Mouse (Mus musculus) adrenal gland, postnatal 25 days (tissue): ENCODE measurements around the gene Npr3. TPM values are rescaled to one million over a fixed set of nuclear protein-coding genes. Genes with fewer than 3 reads are reported as not detected.

Experiments
- total RNA-seq: library from RNA; stranded (reverse); gene quantifications from 2 replicates; pipeline ENCODE4 v1.2.3, GENCODE M21; 2021

Npr3 gene
- total RNA-seq, 1 experiment from 2014 or later, result 13.5 TPM

Other genes starting within 250 kb of the Npr3 start
- gene Sub1, start 89.7 kb upstream of the Npr3 start, total RNA-seq, result 206 and 209 TPM in 2 replicates
- gene Zfr, start 210.5 kb upstream of the Npr3 start, total RNA-seq, result 145 and 150 TPM in 2 replicates